Mouse (Mus musculus) ES-E14 (cell line): ENCODE measurements around the gene Stat6. TPM values are rescaled to one million over a fixed set of nuclear protein-coding genes. Genes with fewer than 3 reads are reported as not detected.

ENCODE experiments used
- DNase-seq: peaks from one replicate; pipeline ENCODE4 v3.0.0-alpha.2; 2013; ENCODE audit warnings: low read depth, low spot score
- H3K27ac ChIP-seq: 2 replicates; pipeline ENCODE4 v1.5.1; 2012; ENCODE audit warnings: low read depth, mild to moderate bottlenecking, low read length, moderate library complexity, mixed read lengths; ENCODE audit not compliant: poor library complexity, insufficient read depth, severe bottlenecking
- H3K36me3 ChIP-seq: 2 replicates; pipeline ENCODE4 v1.6.1; 2012; ENCODE audit warnings: mild to moderate bottlenecking, low read length, moderate library complexity, mixed read lengths; ENCODE audit not compliant: control insufficient read depth, poor library complexity, insufficient read depth, severe bottlenecking
- H3K4me1 ChIP-seq, 2 experiments: fragments of 150-350 bp in 1 of 2; sonication (generic) in 1 of 2; 2 replicates each; pipeline ENCODE4 v1.6.1; 2012; ENCODE audit warnings: low read length in 2 of 2, mild to moderate bottlenecking in 1 of 2, mixed read lengths in 1 of 2; ENCODE audit not compliant: control insufficient read depth in 2 of 2, insufficient read depth in 2 of 2, poor library complexity in 1 of 2
- H3K4me3 ChIP-seq, 2 experiments: fragments of 150-350 bp in 1 of 2; sonication (generic) in 1 of 2; 2 replicates each; pipeline ENCODE4 v1.5.1; 2012; ENCODE audit warnings: low read length in 2 of 2, low read depth in 1 of 2, mild to moderate bottlenecking in 1 of 2, mixed read lengths in 1 of 2; ENCODE audit not compliant: insufficient read depth in 1 of 2, poor library complexity in 1 of 2, severe bottlenecking in 1 of 2
- H3K9ac ChIP-seq: 2 replicates; pipeline ENCODE4 v1.6.1; 2012; ENCODE audit warnings: low read depth, mild to moderate bottlenecking, low read length, mixed read lengths; ENCODE audit not compliant: poor library complexity, insufficient read depth, severe bottlenecking
- H3K9me3 ChIP-seq: fragments of 150-350 bp; sonication (generic); 2 replicates; pipeline ENCODE4 v1.6.1; 2012; ENCODE audit warnings: low read depth, mild to moderate bottlenecking, low read length; ENCODE audit not compliant: control insufficient read depth, insufficient read depth
- CHD2 ChIP-seq: IDR thresholded peaks from 2 replicates; pipeline ENCODE4 v1.6.1; 2014; ENCODE audit warnings: mild to moderate bottlenecking, low read depth, low read length, inconsistent platforms
- HCFC1 ChIP-seq: IDR thresholded peaks from 2 replicates; pipeline ENCODE4 v1.6.1; 2012; ENCODE audit warnings: low read length, inconsistent platforms, borderline replicate concordance; ENCODE audit not compliant: insufficient read depth
- MAFK ChIP-seq: IDR thresholded peaks from 2 replicates; pipeline ENCODE4 v1.6.1; 2014; ENCODE audit warnings: mild to moderate bottlenecking, low read depth, low read length, inconsistent platforms; ENCODE audit not compliant: insufficient read depth
- ZC3H11A ChIP-seq: IDR thresholded peaks from 2 replicates; pipeline ENCODE4 v1.6.1; 2012; ENCODE audit warnings: low read depth, mild to moderate bottlenecking, inconsistent platforms, low read length, borderline replicate concordance
- ZNF384 ChIP-seq: IDR thresholded peaks from 2 replicates; pipeline ENCODE4 v1.6.1; 2012; ENCODE audit warnings: low read depth, low read length, inconsistent platforms
- in situ Hi-C, 2 experiments: fragments of 600-800 bp; cut with MboI; formaldehyde crosslinking; loops; one replicate each; pipeline ENCODE4 v1.15.1; 2025; ENCODE audit warnings: low sequenced_read_pairs in 2 of 2, inconsistent platforms in 1 of 2; ENCODE audit not compliant: unreplicated experiment in 2 of 2
- total RNA-seq: library from RNA; depleted of rRNA; stranded (reverse); fragments of 300-350 nt; gene quantifications from 2 replicates; pipeline ENCODE4 v1.2.3, GENCODE M21; 2012

The Stat6 gene
- total RNA-seq, 1 experiment, result 18.6 TPM

- in situ Hi-C loops, result no loop called here
- no peaks in the 10 kb centered on the region for H3K36me3 ChIP-seq
- TF ChIP-seq HCFC1, result no peak
- TF ChIP-seq CHD2, result no peak
- TF ChIP-seq MAFK, result no peak
- TF ChIP-seq ZC3H11A, result no peak
- TF ChIP-seq ZNF384, result no peak
Measured at GRCm38 (mm10) chr10:127640421-127640820, 2.4 kb upstream of the Stat6 start.

GRCm38 (mm10) chr10:127641861-127642771, 670 bp upstream of the Stat6 start:
- no peaks in the 10 kb centered on the region for H3K9me3 ChIP-seq
- H3K4me1 ChIP-seq, result peaks cover 0 to 14% of the 10 kb centered on the region in 2 experiments; a peak in 2 of 4 replicates
- H3K9ac ChIP-seq, result peak overlapping the region; percentile 59
- in situ Hi-C loops, result no loop called here
- DNase-seq, result no peak
- H3K36me3 ChIP-seq, result no peaks in the 10 kb centered on the region
- H3K27ac ChIP-seq, result no peak overlapping the region
- H3K4me3 ChIP-seq, result peak overlapping the region; percentile 70 to 80; a peak in 3 of 4 replicates
- TF ChIP-seq MAFK, result no peak
- peak; percentile 88 for TF ChIP-seq ZC3H11A
- TF ChIP-seq CHD2, result no peak
- no peak for TF ChIP-seq HCFC1

More at GRCm38 (mm10) chr10:127640421-127640820, 2.4 kb upstream of the Stat6 start:
- Histone ChIP-seq H3K4me1 (peaks cover 0 to 14% of the 10 kb centered on the region in 2 experiments; a peak in 2 of 4 replicates), H3K9ac (no peak overlapping the region), H3K27ac (no peak overlapping the region), H3K4me3 (no peak overlapping the region), H3K9me3 (no peaks in the 10 kb centered on the region)
- DNase-seq, result no peak

DNA sequence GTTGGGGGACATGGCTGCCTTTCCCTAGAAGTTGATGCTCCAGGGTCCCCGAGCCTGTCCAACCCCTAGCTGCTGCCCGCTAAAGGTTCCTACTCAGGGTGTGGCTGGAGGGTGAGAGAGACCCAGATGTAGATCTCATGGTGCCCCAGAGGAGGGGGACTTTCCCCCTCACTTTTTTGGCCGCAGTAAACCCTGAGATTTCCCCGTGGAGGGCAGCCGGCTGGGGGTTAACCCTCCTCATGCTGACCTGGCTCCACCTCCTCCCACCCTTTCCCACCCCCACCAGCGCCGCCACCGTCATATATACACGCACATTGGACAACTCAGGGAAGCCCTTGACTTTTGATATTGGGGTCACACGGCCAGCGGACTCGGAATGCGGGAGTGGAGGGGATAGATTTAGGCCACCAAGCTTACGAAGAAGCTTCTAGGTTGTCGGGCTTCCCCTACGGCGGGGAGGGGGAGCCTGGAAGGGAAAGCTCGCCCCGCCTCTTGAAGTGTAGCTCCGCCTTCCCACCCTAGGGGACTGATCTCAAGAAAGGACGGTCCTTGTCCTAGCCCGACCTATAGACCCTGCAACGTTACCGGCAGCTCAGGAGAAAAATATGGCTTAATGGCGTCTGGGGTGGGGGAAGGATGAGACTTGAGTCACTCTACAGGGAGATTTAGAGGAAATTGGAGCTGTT, 910 bp downstream of the Stat6 start:
- in situ Hi-C loops, result no loop called here
- no peaks in the 10 kb centered on the region for H3K9me3 ChIP-seq
- H3K4me1 ChIP-seq, result peaks cover 0 to 14% of the 10 kb centered on the region in 2 experiments; a peak in 2 of 4 replicates
- peak overlapping the region; percentile 59 for H3K9ac ChIP-seq
- H3K36me3 ChIP-seq, result no peaks in the 10 kb centered on the region
- DNase-seq, result no peak
- TF ChIP-seq CHD2, result no peak
- TF ChIP-seq ZC3H11A, result no peak
- TF ChIP-seq ZNF384, result no peak
- no peak for TF ChIP-seq HCFC1
- no peak for TF ChIP-seq MAFK
- no peak overlapping the region for H3K27ac ChIP-seq
- peak overlapping the region; percentile 70 to 80 for H3K4me3 ChIP-seq

- peaks cover 0 to 14% of the 10 kb centered on the region in 2 experiments; a peak in 2 of 4 replicates for H3K4me1 ChIP-seq
- TF ChIP-seq ZC3H11A, result no peak
- no peak for TF ChIP-seq ZNF384
- no peak for TF ChIP-seq MAFK
- no peak for TF ChIP-seq CHD2
- no peak for TF ChIP-seq HCFC1
- no peak overlapping the region for H3K27ac ChIP-seq
- no peak for DNase-seq
- in situ Hi-C loops, result no loop called here
- H3K9me3 ChIP-seq, result no peaks in the 10 kb centered on the region
- H3K4me3 ChIP-seq, result no peak overlapping the region
- H3K9ac ChIP-seq, result no peak overlapping the region
- no peaks in the 10 kb centered on the region for H3K36me3 ChIP-seq
Measured at GRCm38 (mm10) chr10:127645791-127646190, 3.0 kb downstream of the Stat6 start.
